Mouse (Mus musculus) ES-E14 (cell line): Measurements from ENCODE around the gene Prox2.

ENCODE experiments used
- ZC3H11A ChIP-seq: IDR thresholded peaks from 2 replicates; pipeline ENCODE4 v1.6.1; 2012; ENCODE audit warnings: low read depth, mild to moderate bottlenecking, inconsistent platforms, low read length, borderline replicate concordance
- ZNF384 ChIP-seq: IDR thresholded peaks from 2 replicates; pipeline ENCODE4 v1.6.1; 2012; ENCODE audit warnings: low read depth, low read length, inconsistent platforms

DNA sequence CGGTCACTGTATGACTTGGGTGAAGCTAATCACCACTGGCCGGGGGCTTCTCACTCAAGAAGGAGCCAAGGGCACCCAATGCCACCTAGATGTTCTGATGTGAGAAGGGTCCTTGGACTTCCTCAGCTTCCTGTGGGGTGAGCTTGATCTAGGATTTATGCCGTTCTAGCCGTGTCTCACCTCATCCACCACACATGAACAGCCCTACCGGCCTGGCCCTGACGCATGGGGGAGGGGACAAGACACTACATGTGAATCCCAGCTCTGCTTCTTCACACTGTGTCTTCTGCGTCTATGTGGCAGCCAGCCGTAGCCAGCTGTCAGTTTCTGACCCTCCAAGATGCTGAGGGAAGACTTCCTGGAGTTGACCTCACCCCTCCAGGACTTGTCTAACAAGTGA, 48.2 kb upstream of the Prox2 start:
- no peak for TF ChIP-seq ZC3H11A
- TF ChIP-seq ZNF384: no peak
